Mouse (Mus musculus): Measurements from ENCODE around the gene Cdh6.

DNA sequence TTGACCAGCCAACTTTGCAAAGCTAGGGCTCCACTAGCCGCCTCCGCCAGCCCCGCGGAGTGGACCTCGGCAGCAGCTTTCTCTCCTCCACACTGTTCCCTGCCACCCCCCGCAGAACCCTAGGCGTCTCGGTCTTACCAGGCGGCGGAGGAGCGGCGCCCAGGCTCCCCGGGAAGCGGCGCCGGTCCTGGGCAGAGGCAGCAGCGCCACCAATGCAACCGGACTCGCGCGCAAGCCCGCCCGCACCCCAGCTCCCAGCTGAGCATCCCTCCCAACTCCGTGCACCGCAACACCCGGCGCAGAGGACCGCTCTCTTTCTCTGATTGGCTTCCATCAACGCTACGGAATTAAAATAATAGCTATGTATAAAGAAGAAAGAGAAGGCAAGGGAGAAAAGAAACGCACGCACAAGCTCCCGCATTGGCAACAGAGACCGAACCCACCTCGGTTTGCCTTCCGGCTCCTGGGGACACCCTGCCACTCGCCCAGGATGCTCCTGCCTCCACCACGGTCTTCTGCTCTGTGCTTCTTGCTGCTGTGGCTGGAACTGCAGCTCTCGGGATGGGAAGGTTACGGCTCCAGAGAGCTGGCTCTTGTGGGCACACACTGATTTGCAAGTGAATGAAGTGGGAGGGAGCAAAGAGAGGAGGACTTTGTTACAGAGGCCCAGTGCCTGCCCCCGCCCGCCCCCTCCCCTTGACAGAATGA is at the start of gene Cdh6:
- TF ChIP-seq ZC3H11A (IDR thresholded peaks at IDR 0.05; ENCODE audit: borderline replicate concordance, low read depth, low read length), result no peak
- no peak for TF ChIP-seq ZNF384 (IDR thresholded peaks at IDR 0.05; ENCODE audit: low read depth, low read length)
- no peak for TF ChIP-seq CHD2 (IDR thresholded peaks at IDR 0.05; ENCODE audit: low read depth, low read length)
- no peak for TF ChIP-seq HCFC1 (IDR thresholded peaks at IDR 0.05; ENCODE audit: borderline replicate concordance, insufficient read depth, low read length)
- TF ChIP-seq MAFK (IDR thresholded peaks at IDR 0.05; ENCODE audit: insufficient read depth, low read depth, low read length), result no peak

Data from ES-E14 (cell line).